Mouse (Mus musculus): ENCODE measurements around the gene Slc35e4.

DNA sequence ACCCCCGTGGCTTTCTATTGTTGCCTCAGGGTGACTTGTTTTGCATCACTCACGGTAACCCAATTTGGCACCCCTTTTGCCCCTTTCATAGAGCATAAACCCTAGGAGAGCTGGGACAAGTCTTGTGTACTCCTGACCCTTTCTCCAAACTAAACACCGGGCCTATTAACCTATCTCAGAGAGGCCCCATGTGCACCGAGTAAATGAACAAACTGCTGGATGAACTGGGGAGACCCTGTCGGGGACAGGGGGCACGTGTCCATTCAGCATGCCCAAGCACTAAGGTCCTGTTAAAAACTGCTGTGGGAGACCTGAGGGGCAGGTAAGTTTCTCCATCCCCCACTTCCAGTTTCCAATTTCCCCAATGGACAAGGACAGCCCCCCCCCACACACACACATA is 16.5 kb upstream of the Slc35e4 start:
- no peak for TF ChIP-seq CTCF (IDR thresholded peaks at IDR 0.05; ENCODE audit: extremely low read depth, insufficient read depth, insufficient read length, insufficient replicate concordance)
- TF ChIP-seq POLR2A (IDR thresholded peaks at IDR 0.05; ENCODE audit: low read depth, low read length), result no peak

All from spleen, adult 2 months (tissue).